Mouse (Mus musculus) embryo, embryonic 10 days (tissue): ENCODE results near the gene Thra.

Source experiments
- DNase-seq: peaks from one replicate; pipeline ENCODE4 v3.0.0-alpha.2; 2015; ENCODE audit warnings: low spot score

Gene Thra

GRCm38 (mm10) chr11:98777888-98778287 is 37.5 kb downstream of the Thra start:
- DNase-seq, result no peak

- DNase-seq, result peak; percentile 58
Measured at GRCm38 (mm10) chr11:98781851-98782512, 41.5 kb downstream of the Thra start.

GRCm38 (mm10) chr11:98782651-98783235 is 42.3 kb downstream of the Thra start:
- peak; percentile 54 for DNase-seq

- peak; percentile 89 for DNase-seq
Measured at GRCm38 (mm10) chr11:98783236-98783696, 42.8 kb downstream of the Thra start.

GRCm38 (mm10) chr11:98784139-98784538 is 43.7 kb downstream of the Thra start:
- DNase-seq, result no peak

GRCm38 (mm10) chr11:98785214-98785613 is 44.8 kb downstream of the Thra start:
- DNase-seq, result no peak

- DNase-seq, result peak; percentile 83
Measured at GRCm38 (mm10) chr11:98785772-98786281, 45.4 kb downstream of the Thra start.

- peak; percentile 89 for DNase-seq
Measured at GRCm38 (mm10) chr11:98786359-98787214, 46.1 kb downstream of the Thra start.

- no peak for DNase-seq
Measured at GRCm38 (mm10) chr11:98787229-98787628, 46.8 kb downstream of the Thra start.

GRCm38 (mm10) chr11:98787691-98788090 is 47.3 kb downstream of the Thra start:
- DNase-seq, result no peak

- no peak for DNase-seq
Measured at GRCm38 (mm10) chr11:98788139-98788538, 47.7 kb downstream of the Thra start.

- peak; percentile 97 for DNase-seq
Measured at GRCm38 (mm10) chr11:98788550-98789218, 48.2 kb downstream of the Thra start.

- no peak for DNase-seq
Measured at GRCm38 (mm10) chr11:98789219-98789807, 48.9 kb downstream of the Thra start.

GRCm38 (mm10) chr11:98789824-98790223 is 49.4 kb downstream of the Thra start:
- DNase-seq, result no peak

- no peak for DNase-seq
Measured at GRCm38 (mm10) chr11:98790631-98791205, 50.3 kb downstream of the Thra start.

GRCm38 (mm10) chr11:98791448-98791847 is 51.0 kb downstream of the Thra start:
- no peak for DNase-seq

- DNase-seq, result no peak
Measured at GRCm38 (mm10) chr11:98792081-98792480, 51.6 kb downstream of the Thra start.

- peak; percentile 70 for DNase-seq
Measured at GRCm38 (mm10) chr11:98794469-98795014, 54.1 kb downstream of the Thra start.

- peak; percentile 90 for DNase-seq
Measured at GRCm38 (mm10) chr11:98795015-98795713, 54.7 kb downstream of the Thra start, which contains the start of gene Msl1. TSS of gene Msl1 (plus strand) at chr11:98795516.
